Mouse (Mus musculus): ENCODE data around the gene Zfp346.

- TF ChIP-seq CTCF (IDR thresholded peaks at IDR 0.05; ENCODE audit: insufficient read depth, low read depth, low read length): no peak
- 0 out of 2 replicates have a peak, but pooled peaks have one; percentile 13 for TF ChIP-seq POLR2A (IDR thresholded peaks at IDR 0.05; ENCODE audit: insufficient read depth, low read depth, low read length)
Observed at GRCm38 (mm10) chr13:55166806-55167725, 62.0 kb downstream of the Zfp346 start.

Data from olfactory bulb, adult 2 months (tissue).